Mouse (Mus musculus) urinary bladder, adult 2 months (tissue): ENCODE measurements around the gene Helz. TPM values are rescaled to one million over a fixed set of nuclear protein-coding genes. Genes with fewer than 3 reads are reported as not detected.

Experiments
- DNase-seq: peaks from one replicate; pipeline ENCODE4 v3.0.0; 2022; ENCODE audit warnings: low spot score
- polyA plus RNA-seq: library from polyadenylated mRNA; depleted of rRNA; stranded (reverse); fragments of >200 nt; gene quantifications from 2 replicates; pipeline ENCODE4 v1.2.3, GENCODE M21; 2012; rRNA removed

Helz gene
- polyA plus RNA-seq, 1 experiment = 7.5 TPM

- DNase-seq = no peak
Measured at GRCm38 (mm10) chr11:107721057-107721456, 173.3 kb downstream of the Helz start.

GRCm38 (mm10) chr11:107724603-107725002, 176.9 kb downstream of the Helz start:
- DNase-seq = no peak

- no peak for DNase-seq
Measured at GRCm38 (mm10) chr11:107728073-107728863, 180.5 kb downstream of the Helz start.

GRCm38 (mm10) chr11:107729141-107729540, 181.4 kb downstream of the Helz start:
- DNase-seq = no peak

GRCm38 (mm10) chr11:107730940-107731339, 183.2 kb downstream of the Helz start:
- DNase-seq = no peak

- DNase-seq = no peak
Measured at GRCm38 (mm10) chr11:107731498-107731897, 183.8 kb downstream of the Helz start.

- DNase-seq = no peak
Measured at GRCm38 (mm10) chr11:107734133-107734532, 186.4 kb downstream of the Helz start.

- no peak for DNase-seq
Measured at GRCm38 (mm10) chr11:107737886-107738285, 190.2 kb downstream of the Helz start.

- DNase-seq = no peak
Measured at GRCm38 (mm10) chr11:107738418-107739099, 190.8 kb downstream of the Helz start.

- no peak for DNase-seq
Measured at GRCm38 (mm10) chr11:107743100-107743499, 195.4 kb downstream of the Helz start.

Other genes with a start within 250 kb of the Helz start
- 9.1 TPM in 2 replicates for gene Pitpnc1, start 77.2 kb upstream of the Helz start, polyA plus RNA-seq
- 69.8 and 80.2 TPM in 2 replicates for gene Psmd12, start 68.4 kb upstream of the Helz start, polyA plus RNA-seq
- 0.06 TPM in 2 replicates for gene Cacng1, start 168.6 kb downstream of the Helz start, polyA plus RNA-seq
- gene Cacng4, start 246.6 kb downstream of the Helz start, polyA plus RNA-seq = 0.38 and 0.45 TPM in 2 replicates